Mouse (Mus musculus) cerebellum, adult 9-10 months (tissue): ENCODE data around the gene Tprg.

Experiments used
- DNase-seq: peaks from one replicate; pipeline ENCODE4 v3.0.0; 2022

Gene Tprg

GRCm38 (mm10) chr16:25426261-25426660, 139.6 kb downstream of the Tprg start:
- no peak for DNase-seq

- DNase-seq: no peak
Observed at GRCm38 (mm10) chr16:25440039-25440438, 153.4 kb downstream of the Tprg start.

GRCm38 (mm10) chr16:25445580-25445979, 159.0 kb downstream of the Tprg start:
- no peak for DNase-seq

GRCm38 (mm10) chr16:25451511-25451910, 164.9 kb downstream of the Tprg start:
- DNase-seq: no peak

GRCm38 (mm10) chr16:25464732-25465131, 178.1 kb downstream of the Tprg start:
- DNase-seq: no peak

GRCm38 (mm10) chr16:25465435-25466139, 179.0 kb downstream of the Tprg start:
- peak; percentile 7 for DNase-seq

GRCm38 (mm10) chr16:25468040-25468439, 181.4 kb downstream of the Tprg start:
- DNase-seq: no peak

- no peak for DNase-seq
Observed at GRCm38 (mm10) chr16:25468662-25469061, 182.0 kb downstream of the Tprg start.
